Mouse (Mus musculus) limb, embryonic 11.5 days (tissue): ENCODE data around the gene Lrpprc. TPM values are rescaled to one million over a fixed set of nuclear protein-coding genes. Genes with fewer than 3 reads are reported as not detected.
"Not testable (repeated sequence)": the region's sequence is repeated elsewhere in the genome, so short reads cannot be mapped to it uniquely, and the experiment has no call there.

ENCODE experiments used
- ATAC-seq: fragments of 200-750 bp; cut with Nextera tagmentation; 2 replicates; pipeline ENCODE4 v1.8.0; 2017; ENCODE audit warnings: low read depth; ENCODE audit not compliant: insufficient number of reproducible peaks, low FRiP score, low TSS enrichment
- DNase-seq: peaks from one replicate; pipeline ENCODE4 v3.0.0-alpha.2; 2015; ENCODE audit warnings: low spot score
- H3K27ac ChIP-seq: fragments of 300-500 bp; sonication (generic); replicated peaks from 2 replicates; pipeline ENCODE4 v1.5.1; 2014; ENCODE audit warnings: low read depth, mild to moderate bottlenecking, low read length
- H3K27me3 ChIP-seq: fragments of 300-500 bp; sonication (generic); 2 replicates; pipeline ENCODE4 v1.6.1; 2014; ENCODE audit warnings: mild to moderate bottlenecking, low read length, mixed read lengths; ENCODE audit not compliant: control insufficient read depth, insufficient read depth
- H3K36me3 ChIP-seq: fragments of 300-500 bp; sonication (generic); 2 replicates; pipeline ENCODE4 v1.6.1; 2014; ENCODE audit warnings: mild to moderate bottlenecking, low read length, moderate library complexity, mixed read lengths; ENCODE audit not compliant: control insufficient read depth, insufficient read depth
- H3K4me1 ChIP-seq: fragments of 300-500 bp; sonication (generic); 2 replicates; pipeline ENCODE4 v1.6.1; 2014; ENCODE audit warnings: low read length, mixed read lengths; ENCODE audit not compliant: control insufficient read depth, insufficient read depth
- H3K4me2 ChIP-seq: fragments of 300-500 bp; sonication (generic); 2 replicates; pipeline ENCODE4 v1.6.1; 2014; ENCODE audit warnings: low read depth, mild to moderate bottlenecking, moderate library complexity; ENCODE audit not compliant: severe bottlenecking
- H3K4me3 ChIP-seq: fragments of 300-500 bp; sonication (generic); 2 replicates; pipeline ENCODE4 v1.5.1; 2014; ENCODE audit warnings: low read depth, low read length
- H3K9ac ChIP-seq: fragments of 300-500 bp; sonication (generic); 2 replicates; pipeline ENCODE4 v1.6.1; 2014; ENCODE audit warnings: mild to moderate bottlenecking, low read length
- H3K9me3 ChIP-seq: fragments of 300-500 bp; sonication (generic); 2 replicates; pipeline ENCODE4 v1.6.1; 2016; ENCODE audit warnings: low read length; ENCODE audit not compliant: control insufficient read depth
- WGBS: fragments of 180-500 bp; shearing (Covaris S2); extraction: QIAGEN DNeasy Blood & Tissue Kit; methylation state at CpG from one replicate; pipeline ENCODE4 v1.1.7; 2014; 5-methylcytosine and 5-hydroxymethylcytosine counted together
- polyA plus RNA-seq: library from polyadenylated mRNA; unstranded; fragments of >200 nt; fragmentation: Nextera tagmentation; extraction: Ambion mirVana; gene quantifications from 2 replicates; pipeline ENCODE4 v1.2.1, GENCODE M21; 2014

Gene Lrpprc
- polyA plus RNA-seq, 1 experiment from 2014 or later = 60.8 TPM

- 86% methylated on average over 14 of the region's 14 CpGs for WGBS
- H3K4me1 ChIP-seq = not testable (repeated sequence)
Measured at GRCm38 (mm10) chr17:84814192-84814591, 23.6 kb upstream of the Lrpprc start.

GRCm38 (mm10) chr17:84792006-84792405 is 1.4 kb upstream of the Lrpprc start:
- no peak for ATAC-seq
- Histone ChIP-seq H3K9ac (no peak overlapping the region), H3K4me2 (no peak overlapping the region; the same call in 1 of the 2 replicates), H3K9me3 (no peaks in the 10 kb centered on the region), H3K36me3 (no peaks in the 10 kb centered on the region), H3K4me3 (no peak overlapping the region), H3K27ac (no peak overlapping the region), H3K4me1 (no peaks in the 10 kb centered on the region), H3K27me3 (no peaks in the 10 kb centered on the region)
- DNase-seq = no peak
- WGBS = 72% methylated on average over 5 of the region's 5 CpGs

More at GRCm38 (mm10) chr17:84814192-84814591, 23.6 kb upstream of the Lrpprc start:
- H3K9ac ChIP-seq, H3K27me3 ChIP-seq, H3K4me3 ChIP-seq, H3K4me2 ChIP-seq, ATAC-seq, DNase-seq, H3K27ac ChIP-seq, H3K36me3 ChIP-seq, H3K9me3 ChIP-seq: not testable (repeated sequence)

- 9% methylated on average over 8 of the region's 8 CpGs for WGBS
- Histone ChIP-seq H3K4me3 (peak overlapping the region; percentile 100), H3K4me2 (peak overlapping the region; percentile 87), H3K9me3 (no peaks in the 10 kb centered on the region), H3K27ac (no peak overlapping the region), H3K36me3 (no peaks in the 10 kb centered on the region), H3K27me3 (no peaks in the 10 kb centered on the region), H3K4me1 (no peaks in the 10 kb centered on the region), H3K9ac (peak overlapping the region; percentile 85)
- peak; percentile 40 for DNase-seq
- 0 out of 2 replicates have a peak, but pooled peaks have one; percentile 35 for ATAC-seq
Measured at GRCm38 (mm10) chr17:84791156-84791555, 567 bp upstream of the Lrpprc start.

GRCm38 (mm10) chr17:84790043-84790442 is 546 bp downstream of the Lrpprc start:
- under 1% methylated on average over 22 of the region's 22 CpGs for WGBS
- no peak; the same call in 1 of the 2 replicates for ATAC-seq
- no peaks in the 10 kb centered on the region for H3K36me3 ChIP-seq

GRCm38 (mm10) chr17:84788376-84789125 is 2.0 kb downstream of the Lrpprc start:
- Histone ChIP-seq H3K4me2 (no peak overlapping the region), H3K9ac (no peak overlapping the region), H3K4me3 (no peak overlapping the region), H3K27me3 (no peaks in the 10 kb centered on the region), H3K9me3 (no peaks in the 10 kb centered on the region), H3K36me3 (no peaks in the 10 kb centered on the region), H3K27ac (no peak overlapping the region), H3K4me1 (no peaks in the 10 kb centered on the region)
- ATAC-seq = no peak
- 93% methylated on average over 20 of the region's 20 CpGs for WGBS
- no peak for DNase-seq

More at GRCm38 (mm10) chr17:84790043-84790442, 546 bp downstream of the Lrpprc start:
- peak overlapping the region; percentile 87 for H3K4me2 ChIP-seq
- DNase-seq = no peak
- H3K9me3 ChIP-seq = no peaks in the 10 kb centered on the region
- H3K9ac ChIP-seq = peak overlapping the region; percentile 85
- H3K4me1 ChIP-seq = no peaks in the 10 kb centered on the region
- H3K27ac ChIP-seq = no peak overlapping the region; the same call in 1 of the 2 replicates
- peak overlapping the region; percentile 100 for H3K4me3 ChIP-seq
- H3K27me3 ChIP-seq = no peaks in the 10 kb centered on the region

GRCm38 (mm10) chr17:84787477-84787876 is 3.1 kb downstream of the Lrpprc start:
- WGBS = 83% methylated on average over 11 of the region's 11 CpGs
- no peak for ATAC-seq
- no peak overlapping the region for H3K4me2 ChIP-seq
- no peak overlapping the region for H3K9ac ChIP-seq
- DNase-seq = no peak
- H3K4me3 ChIP-seq = no peak overlapping the region
- no peak overlapping the region for H3K27ac ChIP-seq
- no peaks in the 10 kb centered on the region for H3K27me3 ChIP-seq
- H3K9me3 ChIP-seq = no peaks in the 10 kb centered on the region
- H3K36me3 ChIP-seq = no peaks in the 10 kb centered on the region
- H3K4me1 ChIP-seq = no peaks in the 10 kb centered on the region

GRCm38 (mm10) chr17:84786911-84787310 is 3.7 kb downstream of the Lrpprc start:
- no peaks in the 10 kb centered on the region for H3K27me3 ChIP-seq
- H3K4me2 ChIP-seq = no peak overlapping the region
- H3K4me1 ChIP-seq = no peaks in the 10 kb centered on the region
- ATAC-seq (no peak), DNase-seq (no peak)
- H3K27ac ChIP-seq = no peak overlapping the region
- H3K4me3 ChIP-seq = no peak overlapping the region
- H3K9me3 ChIP-seq = no peaks in the 10 kb centered on the region
- no peak overlapping the region for H3K9ac ChIP-seq
- H3K36me3 ChIP-seq = no peaks in the 10 kb centered on the region
- 90% methylated on average over 8 of the region's 8 CpGs for WGBS

- Histone ChIP-seq H3K9ac (no peak overlapping the region), H3K4me2 (no peak overlapping the region), H3K9me3 (no peaks in the 10 kb centered on the region), H3K4me1 (no peaks in the 10 kb centered on the region), H3K4me3 (no peak overlapping the region), H3K36me3 (peaks cover 2% of the 10 kb centered on the region; the same call in 1 of the 2 replicates), H3K27ac (no peak overlapping the region), H3K27me3 (no peaks in the 10 kb centered on the region)
- whole genome bisulfite sequencing = 73% methylated on average over 5 of the region's 5 CpGs
- DNase-seq (no peak), ATAC-seq (no peak)
Measured at GRCm38 (mm10) chr17:84785176-84785575, 5.4 kb downstream of the Lrpprc start.
